Mouse (Mus musculus) heart, embryonic 14.5 days (tissue): ENCODE results near the gene Nrxn3. TPM values are rescaled to one million over a fixed set of nuclear protein-coding genes. Genes with fewer than 3 reads are reported as not detected.

Experiments used
- ATAC-seq: fragments of 200-750 bp; cut with Nextera tagmentation; 2 replicates; pipeline ENCODE4 v1.8.0; 2017; ENCODE audit warnings: low read depth, moderate TSS enrichment; ENCODE audit not compliant: insufficient number of reproducible peaks, insufficient read depth, low FRiP score
- H3K27ac ChIP-seq, 2 experiments: fragments of 200-500 bp in 1 of 2; fragments of 300-500 bp in 1 of 2; sonication (generic) in 1 of 2; replicated peaks in 1 of 2; 2 replicates each; pipeline ENCODE4 v1.5.1; 2012 to 2014; ENCODE audit warnings: low read depth in 2 of 2, low read length in 2 of 2, control low read depth in 1 of 2, mild to moderate bottlenecking in 1 of 2, mixed read lengths in 1 of 2; ENCODE audit not compliant: control insufficient read depth in 1 of 2, insufficient read depth in 1 of 2
- H3K27me3 ChIP-seq: fragments of 300-500 bp; sonication (generic); 2 replicates; pipeline ENCODE4 v1.6.1; 2014; ENCODE audit warnings: mild to moderate bottlenecking, low read length, control low read depth; ENCODE audit not compliant: control insufficient read depth, insufficient read depth
- H3K36me3 ChIP-seq: fragments of 300-500 bp; sonication (generic); 2 replicates; pipeline ENCODE4 v1.6.1; 2014; ENCODE audit warnings: mild to moderate bottlenecking, control low read depth, low read length, mixed read lengths; ENCODE audit not compliant: control insufficient read depth, insufficient read depth
- H3K4me1 ChIP-seq, 2 experiments: fragments of 200-500 bp in 1 of 2; fragments of 300-500 bp in 1 of 2; sonication (generic) in 1 of 2; 2 replicates each; pipeline ENCODE4 v1.6.1; 2012 to 2014; ENCODE audit warnings: low read length in 2 of 2, control low read depth in 1 of 2, mixed read lengths in 1 of 2; ENCODE audit not compliant: control insufficient read depth in 2 of 2, insufficient read depth in 2 of 2
- H3K4me2 ChIP-seq: fragments of 300-500 bp; sonication (generic); 2 replicates; pipeline ENCODE4 v1.6.1; 2014; ENCODE audit warnings: mild to moderate bottlenecking, low read length
- H3K4me3 ChIP-seq, 2 experiments: fragments of 200-500 bp in 1 of 2; fragments of 300-500 bp in 1 of 2; sonication (generic) in 1 of 2; 2 replicates each; pipeline ENCODE4 v1.5.1; 2012 to 2014; ENCODE audit warnings: low read length in 2 of 2, mild to moderate bottlenecking in 2 of 2, control low read depth in 1 of 2, low read depth in 1 of 2, moderate library complexity in 1 of 2; ENCODE audit not compliant: control insufficient read depth in 1 of 2, insufficient read depth in 1 of 2
- H3K9ac ChIP-seq: fragments of 300-500 bp; sonication (generic); 2 replicates; pipeline ENCODE4 v1.6.1; 2014; ENCODE audit warnings: mild to moderate bottlenecking, low read length
- H3K9me3 ChIP-seq: fragments of 300-500 bp; sonication (generic); 2 replicates; pipeline ENCODE4 v1.6.1; 2016; ENCODE audit warnings: low read length, control low read depth; ENCODE audit not compliant: control insufficient read depth
- WGBS: fragments of 180-500 bp; shearing (Covaris S2); extraction: QIAGEN DNeasy Blood & Tissue Kit; methylation state at CpG from one replicate; pipeline ENCODE4 v1.1.7; 2014; 5-methylcytosine and 5-hydroxymethylcytosine counted together
- polyA plus RNA-seq: library from polyadenylated mRNA; unstranded; fragments of >200 nt; fragmentation: Nextera tagmentation; extraction: Ambion mirVana; gene quantifications from 2 replicates; pipeline ENCODE4 v1.2.1, GENCODE M21; 2014

Nrxn3 gene
- polyA plus RNA-seq, 1 experiment from 2014 or later: 1.7 TPM

GRCm38 (mm10) chr12:88774666-88775065 lies 52.0 kb downstream of the Nrxn3 start:
- no peak for ATAC-seq
- H3K9me3 ChIP-seq: 0 out of 2 replicates have a peak, but pooled peaks cover 2% of the 10 kb centered on the region
- 80% methylated on average over 2 of the region's 2 CpGs for WGBS

GRCm38 (mm10) chr12:88778036-88778435 lies 55.4 kb downstream of the Nrxn3 start:
- H3K27me3 ChIP-seq: no peaks in the 10 kb centered on the region
- no peaks in the 10 kb centered on the region for H3K9me3 ChIP-seq
- no peak overlapping the region for H3K27ac ChIP-seq
- 66% methylated on average over 1 of the region's 1 CpGs for WGBS
- no peak overlapping the region for H3K4me2 ChIP-seq
- ATAC-seq: no peak
- H3K36me3 ChIP-seq: no peaks in the 10 kb centered on the region
- H3K4me1 ChIP-seq: no peaks in the 10 kb centered on the region
- no peak overlapping the region for H3K9ac ChIP-seq
- H3K4me3 ChIP-seq: no peak overlapping the region

More at GRCm38 (mm10) chr12:88774666-88775065, 52.0 kb downstream of the Nrxn3 start:
- H3K36me3 ChIP-seq: no peaks in the 10 kb centered on the region
- H3K4me1 ChIP-seq: no peaks in the 10 kb centered on the region
- no peak overlapping the region for H3K27ac ChIP-seq
- no peaks in the 10 kb centered on the region for H3K27me3 ChIP-seq
- no peak overlapping the region for H3K9ac ChIP-seq
- no peak overlapping the region for H3K4me3 ChIP-seq
- no peak overlapping the region for H3K4me2 ChIP-seq

- no peak overlapping the region for H3K9ac ChIP-seq
- ATAC-seq: no peak
- 54% methylated on average over 10 of the region's 10 CpGs for WGBS
These were observed 61.8 kb downstream of the Nrxn3 start for GRCm38 (mm10) chr12:88784199-88785147.

GRCm38 (mm10) chr12:88793314-88793713 lies 70.6 kb downstream of the Nrxn3 start:
- no peaks in the 10 kb centered on the region for H3K36me3 ChIP-seq
- 61% methylated on average over 1 of the region's 1 CpGs for WGBS
- H3K9ac ChIP-seq: no peak overlapping the region
- no peak overlapping the region for H3K4me3 ChIP-seq
- H3K27ac ChIP-seq: no peak overlapping the region
- H3K4me1 ChIP-seq: no peaks in the 10 kb centered on the region
- H3K27me3 ChIP-seq: no peaks in the 10 kb centered on the region
- no peaks in the 10 kb centered on the region for H3K9me3 ChIP-seq
- no peak for ATAC-seq
- H3K4me2 ChIP-seq: no peak overlapping the region

More at GRCm38 (mm10) chr12:88784199-88785147, 61.8 kb downstream of the Nrxn3 start:
- Histone ChIP-seq H3K9me3 (no peaks in the 10 kb centered on the region), H3K36me3 (no peaks in the 10 kb centered on the region), H3K4me1 (no peaks in the 10 kb centered on the region), H3K27me3 (no peaks in the 10 kb centered on the region), H3K4me3 (no peak overlapping the region), H3K27ac (no peak overlapping the region), H3K4me2 (no peak overlapping the region)

DNA sequence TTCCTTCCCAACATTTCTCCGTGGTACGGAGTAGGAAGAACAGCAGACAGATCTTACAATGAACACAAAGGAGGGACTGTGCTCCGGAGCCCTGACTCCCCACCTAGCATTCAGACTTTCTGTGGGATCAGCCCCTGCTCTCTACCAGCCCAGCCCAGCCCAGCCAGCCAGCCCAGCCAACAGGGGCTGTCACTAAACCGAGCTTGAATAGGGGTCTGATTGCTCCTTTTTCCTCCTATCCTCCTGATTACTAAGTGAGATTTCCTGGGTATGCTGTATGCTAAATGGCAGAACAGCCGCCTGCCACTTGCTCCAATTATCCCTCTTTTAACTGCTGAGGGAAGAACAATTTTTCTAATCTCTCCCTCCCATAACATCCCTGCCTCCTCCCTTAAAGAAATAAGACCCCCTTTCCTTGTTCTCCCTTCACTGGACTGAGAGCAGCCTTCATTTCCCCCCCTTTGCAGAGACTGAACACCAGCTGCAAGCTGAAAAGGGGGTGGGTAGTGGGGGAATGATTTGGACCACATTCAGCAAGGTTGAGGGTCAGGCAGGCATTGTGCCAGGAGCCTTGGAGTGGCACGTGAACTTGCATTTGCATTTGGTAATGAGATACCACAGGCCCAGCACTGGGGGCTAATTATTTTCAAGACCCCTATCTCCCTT lies 78.4 kb downstream of the Nrxn3 start:
- Histone ChIP-seq H3K27ac (no peak overlapping the region), H3K4me2 (no peak overlapping the region), H3K27me3 (no peaks in the 10 kb centered on the region), H3K9me3 (no peaks in the 10 kb centered on the region), H3K36me3 (no peaks in the 10 kb centered on the region), H3K9ac (no peak overlapping the region), H3K4me1 (peaks cover 3 to 12% of the 10 kb centered on the region in 2 experiments; a peak in 3 of 4 replicates), H3K4me3 (no peak overlapping the region)
- no peak for ATAC-seq
- 36% methylated on average over 6 of the region's 6 CpGs for WGBS

GRCm38 (mm10) chr12:88801656-88802007 lies 79.0 kb downstream of the Nrxn3 start:
- 57% methylated on average over 1 of the region's 1 CpGs for WGBS
- no peak overlapping the region for H3K4me2 ChIP-seq

DNA sequence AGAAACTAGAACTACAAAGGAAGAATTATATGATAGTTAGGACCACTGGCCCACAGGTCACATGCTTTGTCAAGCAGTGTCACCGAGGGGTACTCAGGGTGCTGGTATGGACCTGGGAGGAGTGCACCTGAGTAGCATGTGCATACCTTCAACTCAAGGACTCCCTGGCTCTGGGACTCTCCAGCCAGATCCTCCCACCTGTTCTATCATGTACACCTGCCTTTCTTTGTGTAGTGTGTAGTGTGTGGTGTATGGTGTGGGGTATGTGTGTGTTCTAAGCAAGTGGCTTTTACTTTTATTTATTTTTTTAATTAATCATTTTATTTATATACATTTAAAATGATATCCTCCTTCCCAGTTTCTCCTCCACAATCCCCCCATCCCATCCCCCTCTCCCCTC lies 86.3 kb downstream of the Nrxn3 start:
- no peaks in the 10 kb centered on the region for H3K9me3 ChIP-seq
- H3K9ac ChIP-seq: no peak overlapping the region
- H3K27ac ChIP-seq: no peak overlapping the region
- 79% methylated on average over 1 of the region's 1 CpGs for WGBS
- H3K4me3 ChIP-seq: no peak overlapping the region
- ATAC-seq: no peak
- no peaks in the 10 kb centered on the region for H3K4me1 ChIP-seq
- no peak overlapping the region for H3K4me2 ChIP-seq
- H3K27me3 ChIP-seq: no peaks in the 10 kb centered on the region
- H3K36me3 ChIP-seq: no peaks in the 10 kb centered on the region

More at GRCm38 (mm10) chr12:88801656-88802007, 79.0 kb downstream of the Nrxn3 start:
- H3K4me1 ChIP-seq: peaks cover 3 to 12% of the 10 kb centered on the region in 2 experiments; a peak in 3 of 4 replicates
- H3K4me3 ChIP-seq: no peak overlapping the region
- H3K27ac ChIP-seq: no peak overlapping the region
- H3K36me3 ChIP-seq: no peaks in the 10 kb centered on the region
- no peaks in the 10 kb centered on the region for H3K9me3 ChIP-seq
- H3K9ac ChIP-seq: no peak overlapping the region
- ATAC-seq: no peak
- no peaks in the 10 kb centered on the region for H3K27me3 ChIP-seq
